Mouse (Mus musculus) liver, postnatal 0 days (tissue): ENCODE results near the gene Hspa14.

Experiments used
- CTCF ChIP-seq: sonication (generic); IDR thresholded peaks from 2 replicates; pipeline ENCODE4 v1.5.1; 2016; ENCODE audit warnings: antibody characterized with exemption, low read depth
- EP300 ChIP-seq: IDR thresholded peaks from 2 replicates; pipeline ENCODE4 v1.6.1; 2016; ENCODE audit warnings: antibody characterized with exemption, low read depth, mild to moderate bottlenecking

DNA sequence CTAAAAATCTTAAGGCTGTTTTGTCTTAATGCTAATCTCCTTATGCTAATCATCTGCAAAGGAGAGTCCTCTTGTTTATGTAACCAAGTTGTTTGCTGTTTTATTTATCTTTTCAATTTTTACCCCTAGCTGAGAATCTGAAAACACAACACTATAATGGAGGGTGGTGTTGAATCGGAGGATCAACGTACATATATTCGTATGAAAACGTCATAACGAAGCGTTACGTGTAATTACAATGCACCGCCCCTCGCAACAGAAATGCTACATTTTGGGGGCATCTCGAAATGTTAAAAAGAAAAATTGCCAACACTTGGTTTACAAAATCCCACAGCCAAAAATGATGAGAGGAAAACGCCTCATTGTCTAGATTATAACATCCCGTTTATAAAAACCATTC, 38.7 kb downstream of the Hspa14 start:
- TF ChIP-seq CTCF (no peak), EP300 (no peak)
